Mouse (Mus musculus): ENCODE measurements around the gene Spint2. TPM values are rescaled to one million over a fixed set of nuclear protein-coding genes. Genes with fewer than 3 reads are reported as not detected.

Spint2 gene
- total and polyA plus RNA-seq, 3 experiments = 4.1 to 29.1 TPM; not detected in 1

DNA sequence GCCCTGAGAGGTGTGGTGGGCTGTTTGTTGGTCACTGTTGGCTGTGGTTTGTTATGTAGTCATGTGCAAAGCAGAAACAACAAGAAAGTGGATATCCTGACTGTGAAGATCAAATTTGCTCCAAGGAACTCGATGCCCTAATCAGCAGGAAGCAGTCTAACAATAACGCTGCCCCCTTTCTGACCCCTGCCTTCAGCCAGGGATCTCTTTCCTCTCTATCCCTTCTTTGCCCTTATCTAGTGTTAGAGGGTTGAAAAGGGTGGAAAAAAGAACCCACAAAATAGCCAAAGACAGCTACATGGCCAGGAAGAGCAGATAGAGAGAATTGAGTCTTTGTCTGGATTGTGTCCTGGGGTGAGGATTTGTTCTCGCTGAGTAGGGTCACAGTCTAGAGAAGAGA lies 51.2 kb downstream of the Spint2 start:
- no peaks in the 10 kb centered on the region for H3K36me3 ChIP-seq (replicated peaks in 1 of 2; ENCODE audit: control insufficient read depth in 1 of 2, insufficient read depth in 1 of 2, low read length in 1 of 2)
- in situ Hi-C loops (cut with MboI; ENCODE audit: low pct_ligation_motif_present, low pct_unique_long_range_greater_than_20kb, low sequenced_read_pairs) = no loop called here
- TF ChIP-seq USF2 (conservative IDR thresholded peaks at IDR 0.05; ENCODE audit: low read depth, low read length) = no peak
- no peak for TF ChIP-seq BHLHE40 (IDR thresholded peaks at IDR 0.05; ENCODE audit: low read depth, low read length)
- TF ChIP-seq NELFE (IDR thresholded peaks at IDR 0.05; ENCODE audit: low read depth, low read length) = no peak
- no peak for TF ChIP-seq CTCF (conservative IDR thresholded peaks at IDR 0.05 in 1 of 2, IDR thresholded peaks at IDR 0.05 in 1 of 2; ENCODE audit: low read depth in 2 of 2, low read length in 2 of 2)
- TF ChIP-seq PAX5 (IDR thresholded peaks at IDR 0.05; ENCODE audit: low read length) = no peak
- TF ChIP-seq MAFK (IDR thresholded peaks at IDR 0.05; ENCODE audit: insufficient replicate concordance, low read length) = no peak
- TF ChIP-seq MAZ (IDR thresholded peaks at IDR 0.05; ENCODE audit: low read depth, low read length) = no peak
- no peak for TF ChIP-seq GABPA (IDR thresholded peaks at IDR 0.05; ENCODE audit: insufficient replicate concordance, low read depth, low read length)
- no peak for TF ChIP-seq MXI1 (IDR thresholded peaks at IDR 0.05; ENCODE audit: low read depth, low read length)
- TF ChIP-seq USF1 (IDR thresholded peaks at IDR 0.05; ENCODE audit: low read depth, low read length) = no peak
- no peak for TF ChIP-seq ELF1 (IDR thresholded peaks at IDR 0.05; ENCODE audit: low read depth, low read length)
- TF ChIP-seq IRF4 (IDR thresholded peaks at IDR 0.05; ENCODE audit: low read depth, low read length) = no peak
- TF ChIP-seq UBTF (IDR thresholded peaks at IDR 0.05; ENCODE audit: low read depth, low read length) = no peak
- no peak for TF ChIP-seq RCOR1 (conservative IDR thresholded peaks at IDR 0.05; ENCODE audit: low read depth, low read length)
- no peak for TF ChIP-seq MYC (IDR thresholded peaks at IDR 0.05; ENCODE audit: low read depth, low read length)
- TF ChIP-seq POLR2AphosphoS2 (IDR thresholded peaks at IDR 0.05; ENCODE audit: low read depth, low read length) = no peak
- TF ChIP-seq ETS1 (conservative IDR thresholded peaks at IDR 0.05; ENCODE audit: low read depth, low read length) = no peak
- TF ChIP-seq TCF12 (IDR thresholded peaks at IDR 0.05; ENCODE audit: low read depth, low read length) = no peak
- no peak for TF ChIP-seq MEF2A (IDR thresholded peaks at IDR 0.05; ENCODE audit: borderline replicate concordance, low read depth, low read length)
- no peak for TF ChIP-seq JUND (conservative IDR thresholded peaks at IDR 0.05; ENCODE audit: low read depth, low read length)
- H3K4me2 ChIP-seq (ENCODE audit: insufficient read depth, low read depth, poor library complexity, severe bottlenecking) = no peak overlapping the region
- H3K4me3 ChIP-seq (replicated peaks in 1 of 3; ENCODE audit: low read depth in 2 of 3, low read length in 2 of 3, poor library complexity in 1 of 3) = no peak overlapping the region
- no peaks in the 10 kb centered on the region for H3K9me3 ChIP-seq (replicated peaks; ENCODE audit: low read length)
- dilution Hi-C loops (cut with MboI; ENCODE audit: extremely low pct_ligation_motif_present, extremely low pct_unique_long_range_greater_than_20kb, low sequenced_read_pairs) = no loop called here
- DNase-seq (ENCODE audit: extremely low read depth) = no peak
- no peak overlapping the region for H3K9ac ChIP-seq (ENCODE audit: insufficient read depth, low read depth)
- H3K79me2 ChIP-seq (replicated peaks; ENCODE audit: control insufficient read depth, extremely low read depth, insufficient read depth, poor library complexity, severe bottlenecking) = no peaks in the 10 kb centered on the region
- H3K27me3 ChIP-seq (replicated peaks) = no peaks in the 10 kb centered on the region
- peaks cover 14 to 27% of the 10 kb centered on the region in 2 experiments for H3K4me1 ChIP-seq (ENCODE audit: control insufficient read depth in 1 of 2, insufficient read depth in 2 of 2)
- H3K27ac ChIP-seq (ENCODE audit: insufficient read depth, low read depth) = no peak overlapping the region

DNA sequence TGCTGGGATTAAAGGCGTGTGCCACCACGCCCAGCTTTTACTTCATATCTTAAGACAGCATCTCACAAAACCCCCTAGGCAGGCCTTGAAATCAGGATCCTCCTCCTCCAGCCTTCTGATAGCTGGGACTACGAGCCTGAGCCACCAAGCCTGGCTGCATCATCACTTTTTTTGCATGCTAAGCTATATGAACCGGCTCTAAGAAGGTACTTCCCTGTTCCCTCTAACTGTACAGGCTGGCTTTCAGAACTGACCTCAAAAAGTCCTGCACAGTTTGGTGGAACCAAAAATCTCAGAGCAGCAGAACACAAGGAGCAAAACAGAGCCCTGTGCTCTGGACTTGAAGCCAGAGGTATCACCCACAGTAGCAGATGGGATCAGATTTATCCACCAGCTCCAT lies 53.5 kb downstream of the Spint2 start:
- H3K9ac ChIP-seq (ENCODE audit: insufficient read depth, low read depth) = no peak overlapping the region
- TF ChIP-seq POLR2A (IDR thresholded peaks at IDR 0.05; ENCODE audit: low read depth, low read length) (no peak), ZMIZ1 (IDR thresholded peaks at IDR 0.05; ENCODE audit: low read depth, low read length) (no peak), MAFK (IDR thresholded peaks at IDR 0.05; ENCODE audit: insufficient replicate concordance, low read length) (0 out of 2 replicates have a peak, but pooled peaks have one; percentile 45), RCOR1 (conservative IDR thresholded peaks at IDR 0.05; ENCODE audit: low read depth, low read length) (no peak), MAX (IDR thresholded peaks at IDR 0.05; ENCODE audit: low read length) (no peak), EP300 (IDR thresholded peaks at IDR 0.05; ENCODE audit: low read length) (no peak)
- in situ Hi-C loops (cut with MboI; ENCODE audit: low pct_ligation_motif_present, low pct_unique_long_range_greater_than_20kb, low sequenced_read_pairs) (no loop called here), dilution Hi-C loops (cut with MboI; ENCODE audit: extremely low pct_ligation_motif_present, extremely low pct_unique_long_range_greater_than_20kb, low sequenced_read_pairs) (no loop called here)
- H3K4me2 ChIP-seq (ENCODE audit: insufficient read depth, low read depth, poor library complexity, severe bottlenecking) = 0 out of 2 replicates have a peak overlapping the region, but pooled peaks have one; percentile 2
- H3K4me3 ChIP-seq (replicated peaks in 1 of 3; ENCODE audit: low read depth in 2 of 3, low read length in 2 of 3, poor library complexity in 1 of 3) = no peak overlapping the region
- peaks cover 14 to 27% of the 10 kb centered on the region in 2 experiments for H3K4me1 ChIP-seq (ENCODE audit: control insufficient read depth in 1 of 2, insufficient read depth in 2 of 2)
- DNase-seq (ENCODE audit: extremely low read depth) = peak; percentile 42
- no peaks in the 10 kb centered on the region for H3K9me3 ChIP-seq (replicated peaks; ENCODE audit: low read length)
- no peaks in the 10 kb centered on the region for H3K79me2 ChIP-seq (replicated peaks; ENCODE audit: control insufficient read depth, extremely low read depth, insufficient read depth, poor library complexity, severe bottlenecking)
- H3K27ac ChIP-seq (ENCODE audit: insufficient read depth, low read depth) = no peak overlapping the region; the same call in 1 of the 2 replicates
- no peaks in the 10 kb centered on the region for H3K27me3 ChIP-seq (replicated peaks)
- H3K36me3 ChIP-seq (replicated peaks in 1 of 2; ENCODE audit: control insufficient read depth in 1 of 2, insufficient read depth in 1 of 2, low read length in 1 of 2) = peaks cover 0 to 7% of the 10 kb centered on the region in 2 experiments
